Mouse (Mus musculus): ENCODE data around the gene Rpp25l. TPM values are rescaled to one million over a fixed set of nuclear protein-coding genes. Genes with fewer than 3 reads are reported as not detected.

The Rpp25l gene
- total and polyA plus RNA-seq, 3 experiments = 52.0 to 63.5 TPM; not detected in 1

- Histone ChIP-seq H3K79me2 (ENCODE audit: control insufficient read depth, insufficient read depth, low read length, poor library complexity) (no peaks in the 10 kb centered on the region), H3K36me3 (ENCODE audit: control insufficient read depth in 1 of 2, insufficient read depth in 2 of 2, low read length in 2 of 2) (no peaks in the 10 kb centered on the region), H3K9ac (ENCODE audit: control insufficient read depth, low read depth, low read length, poor library complexity, severe bottlenecking) (no peak overlapping the region), H3K27me3 (ENCODE audit: control insufficient read depth in 1 of 2, insufficient read depth in 2 of 2, low read length in 2 of 2) (no peaks in the 10 kb centered on the region), H3K4me3 (ENCODE audit: control insufficient read depth in 1 of 2, insufficient read depth in 1 of 2, low read depth in 2 of 2, low read length in 2 of 2) (no peak overlapping the region), H3K27ac (ENCODE audit: control insufficient read depth, low read depth, low read length) (no peak overlapping the region), H3K9me3 (replicated peaks; ENCODE audit: insufficient read depth, low read length) (no peaks in the 10 kb centered on the region), H3K4me1 (ENCODE audit: control insufficient read depth in 1 of 2, insufficient read depth in 2 of 2, low read length in 2 of 2) (no peaks in the 10 kb centered on the region)
- TF ChIP-seq ZNF384 (IDR thresholded peaks at IDR 0.05; ENCODE audit: low read depth, low read length) (no peak), MYB (IDR thresholded peaks at IDR 0.05; ENCODE audit: low read depth, low read length) (no peak), KAT2A (conservative IDR thresholded peaks at IDR 0.05; ENCODE audit: low read depth, low read length) (no peak), GABPA (IDR thresholded peaks at IDR 0.05; ENCODE audit: low read depth, low read length) (no peak), CHD2 (IDR thresholded peaks at IDR 0.05; ENCODE audit: low read length) (no peak), TCF12 (IDR thresholded peaks at IDR 0.05; ENCODE audit: low read depth, low read length) (no peak), MAZ (IDR thresholded peaks at IDR 0.05; ENCODE audit: low read depth, low read length) (no peak), MEF2A (IDR thresholded peaks at IDR 0.05; ENCODE audit: extremely low read depth, insufficient replicate concordance, low read depth, low read length, poor library complexity, severe bottlenecking) (no peak), CHD1 (IDR thresholded peaks at IDR 0.05; ENCODE audit: low read depth, low read length) (no peak), EP300 (IDR thresholded peaks at IDR 0.05; ENCODE audit: low read depth in 1 of 2, low read length in 2 of 2) (no peak), ZC3H11A (IDR thresholded peaks at IDR 0.05; ENCODE audit: low read depth, low read length) (no peak), ELF1 (IDR thresholded peaks at IDR 0.05; ENCODE audit: low read depth, low read length) (no peak), POLR2A (IDR thresholded peaks at IDR 0.05; ENCODE audit: control insufficient read depth in 1 of 2, insufficient read depth in 1 of 2, low read depth in 1 of 2, low read length in 2 of 2, poor library complexity in 1 of 2) (no peak), ZKSCAN1 (IDR thresholded peaks at IDR 0.05; ENCODE audit: low read depth, low read length) (no peak), TAL1 (IDR thresholded peaks at IDR 0.05; ENCODE audit: low read length) (no peak), SIN3A (IDR thresholded peaks at IDR 0.05; ENCODE audit: low read length) (no peak)
- DNase-seq (ENCODE audit: low read depth, low spot score) = no peak
Observed at GRCm38 (mm10) chr4:41682789-41683188, 30.5 kb downstream of the Rpp25l start.

DNA sequence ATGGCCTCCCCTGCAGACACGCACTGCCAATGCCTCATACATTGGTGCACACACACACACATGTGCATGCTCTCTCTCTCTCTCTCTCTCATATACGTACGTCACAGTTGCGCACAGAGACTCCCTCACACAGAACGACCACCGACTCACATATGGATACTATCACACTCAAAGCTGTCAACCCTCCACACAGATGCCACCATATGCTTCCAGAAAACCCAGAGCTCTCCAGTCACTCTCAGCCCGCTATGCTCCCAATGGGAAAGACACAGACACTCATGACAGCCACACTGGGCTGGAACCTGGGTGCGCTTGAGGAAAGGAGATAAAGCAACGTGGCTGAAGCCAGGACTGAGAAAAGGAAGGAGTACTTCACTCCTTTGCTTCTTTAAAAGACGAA lies 31.4 kb downstream of the Rpp25l start:
- TF ChIP-seq GABPA (IDR thresholded peaks at IDR 0.05; ENCODE audit: low read depth, low read length) (no peak), ZC3H11A (IDR thresholded peaks at IDR 0.05; ENCODE audit: low read depth, low read length) (no peak), MAX (IDR thresholded peaks at IDR 0.05; ENCODE audit: low read length) (no peak), ETS1 (IDR thresholded peaks at IDR 0.05; ENCODE audit: low read depth, low read length) (no peak), RCOR1 (IDR thresholded peaks at IDR 0.05; ENCODE audit: low read depth, low read length) (no peak), MAFK (IDR thresholded peaks at IDR 0.05; ENCODE audit: borderline replicate concordance, low read depth, low read length) (no peak), KAT2A (conservative IDR thresholded peaks at IDR 0.05; ENCODE audit: low read depth, low read length) (no peak), ELF1 (IDR thresholded peaks at IDR 0.05; ENCODE audit: low read depth, low read length) (no peak), TAL1 (IDR thresholded peaks at IDR 0.05; ENCODE audit: low read length) (no peak), SMC3 (IDR thresholded peaks at IDR 0.05; ENCODE audit: low read depth, low read length) (no peak)
- Histone ChIP-seq H3K4me1 (ENCODE audit: control insufficient read depth in 1 of 2, insufficient read depth in 2 of 2, low read length in 2 of 2) (no peaks in the 10 kb centered on the region), H3K79me2 (ENCODE audit: control insufficient read depth, insufficient read depth, low read length, poor library complexity) (no peaks in the 10 kb centered on the region), H3K4me3 (ENCODE audit: control insufficient read depth in 1 of 2, insufficient read depth in 1 of 2, low read depth in 2 of 2, low read length in 2 of 2) (no peak overlapping the region), H3K27me3 (ENCODE audit: control insufficient read depth in 1 of 2, insufficient read depth in 2 of 2, low read length in 2 of 2) (no peaks in the 10 kb centered on the region), H3K36me3 (ENCODE audit: control insufficient read depth in 1 of 2, insufficient read depth in 2 of 2, low read length in 2 of 2) (no peaks in the 10 kb centered on the region), H3K9me3 (replicated peaks; ENCODE audit: insufficient read depth, low read length) (no peaks in the 10 kb centered on the region), H3K9ac (ENCODE audit: control insufficient read depth, low read depth, low read length, poor library complexity, severe bottlenecking) (no peak overlapping the region), H3K27ac (ENCODE audit: control insufficient read depth, low read depth, low read length) (no peak overlapping the region)
- no peak for DNase-seq (ENCODE audit: low read depth, low spot score)

Measured in MEL (cell line).